Mouse (Mus musculus): ENCODE measurements around the gene Blm. TPM values are rescaled to one million over a fixed set of nuclear protein-coding genes. Genes with fewer than 3 reads are reported as not detected.

Blm gene
- polyA plus RNA-seq, 1 experiment from 2014 or later = 33.1 TPM

DNA sequence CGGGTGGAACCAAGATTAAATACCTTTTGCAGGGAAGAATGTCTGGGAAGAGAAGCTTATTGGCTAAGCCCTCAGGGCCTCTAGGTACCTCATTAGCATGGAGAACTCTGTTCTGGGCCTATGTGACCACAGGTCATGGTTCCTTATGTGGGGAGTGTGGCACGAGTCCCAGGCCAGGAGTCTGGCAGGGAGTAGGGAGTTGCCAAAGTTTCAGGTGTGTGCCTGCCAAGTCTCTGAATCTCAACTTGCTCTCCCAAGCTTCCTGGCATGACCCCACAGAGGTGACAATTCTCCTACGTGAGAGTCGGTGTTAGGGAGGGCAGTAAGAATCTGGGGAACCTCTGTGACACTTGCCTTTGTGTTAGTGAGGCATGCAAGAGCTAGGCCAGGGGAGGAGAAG lies 22.2 kb upstream of the Blm start:
- no peak for DNase-seq (ENCODE audit: low spot score)
- H3K9me3 ChIP-seq = no peaks in the 10 kb centered on the region
- no peaks in the 10 kb centered on the region for H3K27me3 ChIP-seq (ENCODE audit: insufficient read depth, poor library complexity, severe bottlenecking)
- no peaks in the 10 kb centered on the region for H3K36me3 ChIP-seq
- no peak overlapping the region for H3K27ac ChIP-seq
- 83% methylated on average over 4 of the region's 4 CpGs for WGBS
- H3K4me1 ChIP-seq (replicated peaks) = peaks cover 11% of the 10 kb centered on the region; the same call in 1 of the 2 replicates
- H3K4me3 ChIP-seq = no peak overlapping the region

DNA sequence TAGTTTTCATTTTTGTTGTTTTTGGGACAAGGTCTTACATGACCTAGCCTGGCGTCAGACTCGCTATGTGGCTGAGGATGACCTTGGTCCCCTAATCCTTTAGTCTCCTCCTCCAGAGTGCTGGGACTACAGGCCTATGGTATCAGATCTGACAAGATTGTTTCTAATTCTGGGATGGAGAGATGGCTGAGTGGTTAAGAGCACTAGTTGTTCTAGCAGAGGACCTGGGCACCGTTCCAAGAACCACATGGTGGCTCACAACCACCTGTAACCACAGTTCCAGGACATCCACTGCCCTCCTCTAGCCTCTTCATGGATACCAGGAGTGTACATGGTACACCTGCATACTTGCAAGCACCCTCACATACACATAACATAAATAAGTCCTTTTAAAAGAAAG lies 21.2 kb upstream of the Blm start:
- H3K4me1 ChIP-seq (replicated peaks) = 0 out of 2 replicates have a peak, but pooled peaks cover 4% of the 10 kb centered on the region
- H3K27ac ChIP-seq = no peak overlapping the region
- H3K36me3 ChIP-seq = no peaks in the 10 kb centered on the region
- WGBS = 93% methylated on average over 3 of the region's 3 CpGs
- DNase-seq (ENCODE audit: low spot score) = no peak
- no peaks in the 10 kb centered on the region for H3K27me3 ChIP-seq (ENCODE audit: insufficient read depth, poor library complexity, severe bottlenecking)
- no peak overlapping the region for H3K4me3 ChIP-seq
- no peaks in the 10 kb centered on the region for H3K9me3 ChIP-seq

DNA sequence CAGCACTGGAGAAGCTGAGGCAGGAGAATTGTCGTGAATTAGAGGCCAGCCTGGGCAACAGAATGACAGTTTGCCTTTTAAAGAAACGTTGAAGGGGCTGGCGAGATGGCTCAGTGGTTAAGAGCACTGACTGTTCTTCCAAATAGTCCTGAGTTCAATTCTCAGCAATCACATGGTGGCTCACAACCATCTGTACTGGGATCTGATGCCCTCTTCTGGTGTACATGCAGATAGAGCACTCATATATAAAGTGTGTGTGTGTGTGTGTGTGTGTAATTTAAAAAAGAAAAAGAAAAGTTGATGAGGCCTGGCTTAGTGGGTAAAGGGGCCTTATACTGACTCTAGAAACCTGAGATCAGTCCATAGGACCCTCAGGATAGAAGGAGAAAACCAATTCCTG lies 20.2 kb upstream of the Blm start:
- H3K27me3 ChIP-seq (ENCODE audit: insufficient read depth, poor library complexity, severe bottlenecking) = no peaks in the 10 kb centered on the region
- no peak overlapping the region for H3K4me3 ChIP-seq
- 0 out of 2 replicates have a peak, but pooled peaks cover 4% of the 10 kb centered on the region for H3K4me1 ChIP-seq (replicated peaks)
- no peak for DNase-seq (ENCODE audit: low spot score)
- H3K36me3 ChIP-seq = no peaks in the 10 kb centered on the region
- 72% methylated on average over 3 of the region's 3 CpGs for WGBS
- H3K9me3 ChIP-seq = no peaks in the 10 kb centered on the region
- H3K27ac ChIP-seq = no peak overlapping the region

DNA sequence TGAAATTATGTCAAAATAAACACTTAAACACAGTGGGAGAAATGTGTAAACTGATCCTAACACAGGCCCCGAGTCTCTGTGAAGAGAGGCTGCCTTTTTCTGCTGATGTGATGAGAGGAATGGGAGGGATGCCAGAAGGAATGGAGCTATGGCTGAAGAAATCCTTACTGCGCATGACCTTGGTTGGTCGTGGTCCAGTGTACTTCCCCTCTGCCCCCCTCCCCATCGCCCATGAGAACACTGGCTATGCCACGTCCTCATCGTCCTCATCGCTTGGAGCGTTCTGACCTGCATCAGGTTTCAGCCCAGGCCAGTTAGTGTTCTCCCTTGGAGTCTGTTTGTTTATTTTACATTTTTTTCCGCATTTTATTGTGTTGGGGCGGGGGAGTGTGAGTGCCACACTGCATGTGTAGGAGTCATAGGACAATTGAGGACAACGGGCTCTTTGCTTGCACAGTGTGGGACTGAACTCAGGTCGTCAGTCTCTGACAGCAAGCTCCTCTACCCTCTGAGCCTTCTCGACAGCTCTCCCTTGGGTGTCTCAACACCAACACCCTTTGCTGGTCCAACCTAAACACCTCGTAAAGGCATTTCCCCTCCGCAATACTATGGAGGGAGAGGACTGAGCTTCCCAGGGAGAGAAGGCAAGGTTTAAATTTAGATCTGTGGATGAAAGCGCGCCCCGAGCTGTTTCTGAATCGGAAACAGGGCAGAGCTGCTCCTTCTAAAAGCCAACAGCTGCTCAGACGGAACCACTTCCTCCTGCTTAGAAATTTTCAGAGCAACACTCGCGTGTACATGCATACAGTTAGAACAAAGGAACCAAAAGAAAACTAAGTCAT lies 19.5 kb upstream of the Blm start:
- Histone ChIP-seq H3K4me1 (replicated peaks) (0 out of 2 replicates have a peak, but pooled peaks cover 4% of the 10 kb centered on the region), H3K27ac (no peak overlapping the region), H3K4me3 (no peak overlapping the region), H3K36me3 (no peaks in the 10 kb centered on the region), H3K27me3 (ENCODE audit: insufficient read depth, poor library complexity, severe bottlenecking) (no peaks in the 10 kb centered on the region), H3K9me3 (no peaks in the 10 kb centered on the region)
- DNase-seq (ENCODE audit: low spot score) = no peak
- 70% methylated on average over 22 of the region's 22 CpGs for WGBS

DNA sequence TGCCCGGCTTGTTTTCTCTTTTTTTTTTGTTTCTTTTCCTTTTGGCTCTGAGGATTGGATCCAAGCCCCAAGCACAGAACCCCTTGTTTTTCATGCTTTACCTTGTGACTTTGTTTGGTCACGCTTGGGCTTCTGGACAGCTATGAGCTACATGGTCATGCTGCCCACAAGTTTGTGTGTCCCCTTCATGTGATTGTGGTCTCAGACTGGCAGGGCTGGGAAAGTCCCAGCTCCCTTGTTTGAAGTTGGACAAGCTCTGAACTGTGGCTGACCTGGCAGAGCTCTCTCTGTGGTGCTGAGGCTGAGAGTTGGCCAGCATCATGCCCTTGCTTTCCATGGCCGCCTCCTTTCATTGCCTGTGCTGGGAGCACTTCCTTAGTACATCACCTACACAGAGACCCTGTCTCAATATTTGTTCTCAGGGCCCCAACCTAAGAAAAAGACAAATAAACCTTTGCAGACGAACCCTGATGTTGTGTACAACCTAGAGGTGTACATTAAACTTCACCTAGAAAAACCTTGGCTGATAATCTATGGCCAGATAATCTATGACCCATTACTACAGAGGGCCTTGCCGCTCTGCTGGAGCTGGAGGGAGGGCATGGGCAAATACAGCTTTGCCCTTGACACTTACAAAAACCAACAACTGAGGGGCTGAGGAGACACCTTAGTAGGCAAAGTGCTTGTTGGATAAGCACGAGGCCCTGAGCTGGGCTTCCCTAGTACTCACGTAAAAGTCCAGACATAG lies 13.8 kb upstream of the Blm start:
- no peak overlapping the region for H3K27ac ChIP-seq
- H3K4me1 ChIP-seq (replicated peaks) = no peaks in the 10 kb centered on the region
- no peaks in the 10 kb centered on the region for H3K9me3 ChIP-seq
- 83% methylated on average over 7 of the region's 7 CpGs for WGBS
- no peaks in the 10 kb centered on the region for H3K27me3 ChIP-seq (ENCODE audit: insufficient read depth, poor library complexity, severe bottlenecking)
- no peak overlapping the region for H3K4me3 ChIP-seq
- DNase-seq (ENCODE audit: low spot score) = no peak
- no peaks in the 10 kb centered on the region for H3K36me3 ChIP-seq

DNA sequence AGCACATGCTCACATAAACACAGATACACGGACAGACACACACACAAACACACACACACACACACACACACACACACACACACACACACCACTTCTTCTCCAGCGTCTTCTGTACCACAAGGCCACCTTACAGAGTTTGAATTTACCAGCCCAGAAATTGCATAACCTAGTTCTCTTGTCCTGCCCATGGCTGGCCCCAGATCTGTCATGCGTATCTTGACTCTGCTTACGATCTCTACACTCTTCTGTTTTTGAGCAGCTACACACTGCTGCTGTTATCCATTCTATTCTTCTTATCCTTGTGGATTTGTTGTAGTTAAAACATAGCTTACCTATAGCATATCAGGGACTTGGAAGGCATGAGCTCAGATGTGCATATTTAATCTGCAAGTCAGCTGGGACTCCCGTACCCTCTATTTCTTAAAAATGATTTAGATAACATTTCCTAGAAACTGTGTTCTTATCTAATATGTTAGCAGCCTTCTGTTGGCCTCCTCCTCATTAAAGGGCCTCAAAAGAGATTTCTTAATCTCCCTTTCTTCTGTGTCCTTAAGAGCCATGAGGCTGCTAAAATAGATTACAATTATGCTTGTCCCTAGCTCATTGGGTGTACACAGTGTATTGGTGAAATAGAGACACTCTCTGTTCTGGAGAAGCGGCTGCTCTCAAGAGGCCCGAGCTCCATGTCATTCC lies 7.4 kb upstream of the Blm start:
- 86% methylated on average over 7 of the region's 7 CpGs for WGBS
- DNase-seq (ENCODE audit: low spot score) = no peak
- H3K27me3 ChIP-seq (ENCODE audit: insufficient read depth, poor library complexity, severe bottlenecking) = no peaks in the 10 kb centered on the region
- H3K27ac ChIP-seq = no peak overlapping the region
- 0 out of 2 replicates have a peak, but pooled peaks cover 3% of the 10 kb centered on the region for H3K4me1 ChIP-seq (replicated peaks)
- H3K4me3 ChIP-seq = no peak overlapping the region
- no peaks in the 10 kb centered on the region for H3K9me3 ChIP-seq
- H3K36me3 ChIP-seq = no peaks in the 10 kb centered on the region

DNA sequence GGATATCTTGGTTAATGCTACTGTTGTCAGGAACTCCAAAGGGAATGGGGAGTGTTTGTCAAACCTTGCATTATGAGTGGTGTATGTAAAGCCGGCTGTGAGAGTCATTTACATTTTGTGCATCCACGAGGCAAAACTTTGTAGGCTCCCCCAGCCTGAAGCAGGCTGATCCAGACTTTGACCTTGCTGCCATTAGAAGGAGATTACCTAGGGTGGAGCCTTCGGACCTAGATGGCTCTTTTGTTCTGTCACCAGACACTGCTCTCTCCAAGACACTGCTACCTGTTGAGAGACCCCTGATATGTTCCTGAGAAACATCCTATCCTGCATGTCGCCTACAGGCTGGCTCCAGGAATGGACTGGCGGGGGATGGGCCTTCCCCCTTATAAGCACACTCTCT lies 4.7 kb upstream of the Blm start:
- Histone ChIP-seq H3K27me3 (ENCODE audit: insufficient read depth, poor library complexity, severe bottlenecking) (no peaks in the 10 kb centered on the region), H3K9me3 (no peaks in the 10 kb centered on the region), H3K36me3 (no peaks in the 10 kb centered on the region), H3K4me3 (no peak overlapping the region), H3K4me1 (replicated peaks) (peaks cover 4% of the 10 kb centered on the region), H3K27ac (no peak overlapping the region)
- no peak for DNase-seq (ENCODE audit: low spot score)
- 71% methylated on average over 5 of the region's 5 CpGs for WGBS

DNA sequence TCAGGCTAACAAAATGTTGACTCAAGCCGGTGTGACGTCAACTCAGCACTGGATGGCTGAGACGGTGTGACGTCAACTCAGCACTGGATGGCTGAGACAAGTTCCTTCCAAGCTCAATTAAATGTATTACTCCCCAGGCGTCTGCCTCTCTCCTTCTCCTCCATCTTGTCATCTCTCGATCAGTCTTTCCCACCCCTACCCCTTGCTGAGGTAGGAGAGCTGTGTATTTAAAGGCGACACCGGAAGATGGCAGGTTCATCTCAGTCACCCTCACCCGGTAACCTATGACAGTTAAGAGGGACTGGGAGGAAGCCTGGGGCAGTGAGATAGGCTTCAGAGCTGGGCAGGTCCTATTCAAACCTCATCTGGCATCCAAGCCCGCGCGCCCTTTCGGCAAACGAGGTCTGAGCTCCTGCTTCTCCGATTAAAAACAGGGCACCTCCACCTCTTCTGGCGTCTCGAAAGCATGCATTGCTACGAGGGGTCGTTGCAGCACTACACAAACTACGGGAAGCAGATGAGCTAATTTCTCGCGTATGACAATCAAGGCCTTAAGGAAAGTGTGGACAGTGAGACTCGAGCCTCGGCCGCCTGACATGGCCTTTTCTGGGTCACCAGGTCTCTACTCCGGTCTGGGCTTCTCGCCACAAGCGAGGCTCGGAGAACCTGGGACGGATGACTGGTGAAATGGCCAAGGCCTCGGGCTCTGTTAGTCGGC lies 469 bp downstream of the Blm start:
- Histone ChIP-seq H3K9me3 (no peaks in the 10 kb centered on the region), H3K27ac (peak overlapping the region; percentile 92), H3K36me3 (no peaks in the 10 kb centered on the region), H3K4me3 (peak overlapping the region; percentile 81), H3K4me1 (replicated peaks) (peaks cover 16% of the 10 kb centered on the region), H3K27me3 (ENCODE audit: insufficient read depth, poor library complexity, severe bottlenecking) (no peaks in the 10 kb centered on the region)
- 2% methylated on average over 32 of the region's 32 CpGs for WGBS
- peak; percentile 33 for DNase-seq (ENCODE audit: low spot score)

DNA sequence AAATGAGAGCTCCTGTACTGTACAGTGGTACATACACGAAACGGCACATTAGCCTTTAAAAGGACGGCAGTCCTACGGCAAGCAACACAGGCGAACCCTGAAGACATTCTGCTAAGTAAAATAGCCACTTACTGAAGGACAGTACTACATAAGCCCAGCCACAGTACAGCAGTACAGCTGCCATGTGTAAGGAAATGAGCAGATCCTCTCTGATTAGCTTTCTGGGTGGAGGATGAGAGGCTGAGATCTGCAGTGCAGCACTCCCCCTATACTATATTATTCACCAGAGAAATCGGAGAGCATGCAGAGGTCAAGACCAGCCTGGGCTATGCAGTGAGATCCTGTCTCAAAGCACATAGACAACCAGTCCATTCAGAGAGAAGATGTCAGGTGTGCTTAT lies 3.8 kb downstream of the Blm start:
- Histone ChIP-seq H3K4me1 (replicated peaks) (peaks cover 16% of the 10 kb centered on the region), H3K9me3 (no peaks in the 10 kb centered on the region), H3K36me3 (0 out of 2 replicates have a peak, but pooled peaks cover 5% of the 10 kb centered on the region), H3K27ac (no peak overlapping the region), H3K4me3 (no peak overlapping the region), H3K27me3 (ENCODE audit: insufficient read depth, poor library complexity, severe bottlenecking) (no peaks in the 10 kb centered on the region)
- 93% methylated on average over 6 of the region's 6 CpGs for WGBS
- no peak for DNase-seq (ENCODE audit: low spot score)

DNA sequence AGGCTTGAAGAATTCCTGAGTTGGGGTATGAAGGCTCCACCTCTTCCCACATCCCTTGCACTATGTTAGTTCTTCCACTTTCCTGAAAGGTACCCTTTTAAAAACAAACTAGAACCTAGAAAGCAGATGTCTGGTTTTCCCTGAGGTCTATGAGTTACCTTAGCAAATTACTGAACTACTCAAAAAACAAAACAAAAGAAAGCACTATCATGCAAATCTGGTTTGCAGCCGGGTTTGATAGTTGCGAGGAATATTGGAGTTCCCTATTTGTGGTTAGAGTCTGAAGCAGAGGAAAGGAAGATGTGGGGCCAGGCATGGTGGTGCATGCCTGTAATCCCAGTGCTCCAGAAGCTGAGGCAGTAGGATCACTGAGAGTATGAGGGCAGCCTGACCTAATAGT lies 4.3 kb downstream of the Blm start:
- no peak for DNase-seq (ENCODE audit: low spot score)
- no peak overlapping the region for H3K27ac ChIP-seq
- peaks cover 16% of the 10 kb centered on the region for H3K4me1 ChIP-seq (replicated peaks)
- H3K36me3 ChIP-seq = 0 out of 2 replicates have a peak, but pooled peaks cover 5% of the 10 kb centered on the region
- 91% methylated on average over 2 of the region's 2 CpGs for WGBS
- H3K4me3 ChIP-seq = no peak overlapping the region
- H3K27me3 ChIP-seq (ENCODE audit: insufficient read depth, poor library complexity, severe bottlenecking) = no peaks in the 10 kb centered on the region
- H3K9me3 ChIP-seq = no peaks in the 10 kb centered on the region

DNA sequence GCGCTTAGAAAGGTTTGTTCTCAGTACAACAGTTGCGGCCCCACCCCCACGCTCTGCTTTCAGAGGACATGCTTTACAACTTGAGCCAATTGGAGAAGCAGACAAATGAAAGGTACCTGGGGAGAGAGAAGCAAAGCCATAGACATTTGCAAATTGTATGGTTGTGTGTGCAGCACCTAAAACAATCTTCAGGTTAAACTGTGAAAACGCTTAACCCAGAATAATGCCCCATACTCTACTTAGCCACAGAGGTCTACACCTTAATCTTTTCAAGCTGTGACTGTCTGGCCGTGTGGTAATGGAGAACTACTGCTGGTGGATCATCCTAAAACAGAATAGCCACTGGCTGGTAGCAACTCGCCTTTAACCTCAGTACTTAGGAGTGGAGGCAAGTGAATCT lies 8.2 kb downstream of the Blm start:
- Histone ChIP-seq H3K4me1 (replicated peaks) (no peaks in the 10 kb centered on the region), H3K27me3 (ENCODE audit: insufficient read depth, poor library complexity, severe bottlenecking) (no peaks in the 10 kb centered on the region), H3K27ac (no peak overlapping the region), H3K36me3 (0 out of 2 replicates have a peak, but pooled peaks cover 12% of the 10 kb centered on the region), H3K4me3 (no peak overlapping the region), H3K9me3 (no peaks in the 10 kb centered on the region)
- DNase-seq (ENCODE audit: low spot score) = no peak
- WGBS = 85% methylated on average over 6 of the region's 6 CpGs

DNA sequence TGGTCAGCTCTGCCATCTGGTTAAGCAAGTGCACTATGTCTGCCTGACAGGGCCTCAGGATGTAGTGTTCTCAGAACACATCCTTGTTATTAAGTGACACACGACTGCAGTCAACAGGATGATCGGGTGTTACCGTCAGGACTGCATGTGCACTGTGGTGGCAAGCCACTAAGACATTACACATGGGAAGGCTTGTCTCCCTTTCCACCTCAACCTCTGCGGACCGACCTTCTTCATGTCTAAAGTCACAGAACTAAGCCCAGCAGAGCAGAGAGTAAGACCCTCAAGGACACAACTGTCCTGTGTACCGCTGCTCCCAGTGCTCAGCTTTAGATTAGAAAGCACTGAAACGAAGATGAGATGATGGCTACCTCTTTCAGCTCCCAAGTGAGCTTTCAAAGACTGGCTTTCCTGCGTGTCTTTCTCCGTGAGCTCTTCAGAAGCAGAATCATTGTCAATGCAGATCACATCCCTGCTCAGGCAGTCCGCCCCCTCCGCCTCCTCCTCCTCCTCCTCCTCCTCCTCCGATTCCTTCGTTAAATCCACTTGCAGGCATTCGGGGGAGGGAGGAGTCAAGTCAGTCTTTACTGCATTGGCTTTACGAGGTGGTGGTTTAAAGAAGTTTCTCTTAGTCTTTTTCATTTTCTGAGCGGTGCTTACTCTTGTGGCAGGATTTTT lies 22.4 kb downstream of the Blm start:
- DNase-seq (ENCODE audit: low spot score) = no peak
- Histone ChIP-seq H3K27ac (no peak overlapping the region), H3K9me3 (no peaks in the 10 kb centered on the region), H3K4me1 (replicated peaks) (no peaks in the 10 kb centered on the region), H3K27me3 (ENCODE audit: insufficient read depth, poor library complexity, severe bottlenecking) (no peaks in the 10 kb centered on the region), H3K4me3 (no peak overlapping the region), H3K36me3 (peaks cover 70% of the 10 kb centered on the region)
- WGBS = 88% methylated on average over 16 of the region's 16 CpGs

All from hindbrain, embryonic 10.5 days (tissue).